Mouse (Mus musculus): Measurements from ENCODE around the gene Anp32b. TPM values are rescaled to one million over a fixed set of nuclear protein-coding genes. Genes with fewer than 3 reads are reported as not detected.

Gene Anp32b
- total and polyA plus RNA-seq, 3 experiments = 41.1 to 547 TPM; not detected in 1

DNA sequence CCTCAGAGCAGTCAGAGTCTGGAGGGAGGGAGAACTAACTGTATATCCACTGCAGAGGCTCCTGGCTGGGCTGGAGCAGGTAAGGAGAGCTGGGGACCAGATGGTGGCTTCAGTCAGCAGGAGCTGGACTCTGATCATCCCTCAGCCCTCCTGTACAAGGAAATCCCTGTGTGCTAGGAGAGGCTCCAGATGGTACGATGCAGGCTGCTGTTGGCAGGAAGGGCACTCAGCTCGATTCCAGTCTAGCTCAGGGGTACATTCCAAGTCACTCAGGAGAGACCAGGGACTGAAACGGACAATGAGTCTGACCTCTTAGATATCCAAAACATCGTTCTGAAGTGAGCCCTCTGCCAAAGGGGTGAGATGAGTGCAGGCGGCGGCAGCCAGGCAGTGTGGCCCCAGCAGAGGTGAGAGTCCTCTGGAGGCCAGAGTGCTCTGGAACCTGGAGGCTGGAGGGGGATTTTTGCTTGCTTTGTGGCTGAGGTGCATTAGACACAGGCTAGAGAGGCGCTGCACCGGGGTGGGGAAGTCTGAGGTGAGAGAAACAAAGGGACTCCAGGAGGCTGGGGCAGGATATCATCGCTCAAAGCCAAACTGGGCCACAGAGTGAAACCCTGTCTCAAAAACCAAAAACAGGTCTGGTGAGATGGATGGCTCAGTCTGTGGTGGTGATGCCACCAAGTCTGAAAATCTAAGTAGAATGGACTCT is 5.3 kb upstream of the Anp32b start:
- peaks cover 1% of the 10 kb centered on the region; the same call in 1 of the 2 replicates for H3K79me2 ChIP-seq (ENCODE audit: control insufficient read depth, insufficient read depth, low read length, poor library complexity)
- H3K27ac ChIP-seq (ENCODE audit: control insufficient read depth, low read depth, low read length) = no peak overlapping the region
- TF ChIP-seq RCOR1 (IDR thresholded peaks at IDR 0.05; ENCODE audit: low read depth, low read length) = no peak
- TF ChIP-seq TCF12 (IDR thresholded peaks at IDR 0.05; ENCODE audit: low read depth, low read length) = no peak
- no peak for TF ChIP-seq ZKSCAN1 (IDR thresholded peaks at IDR 0.05; ENCODE audit: low read depth, low read length)
- TF ChIP-seq CTCF (IDR thresholded peaks at IDR 0.05 in 2 of 3, conservative IDR thresholded peaks at IDR 0.05 in 1 of 3; ENCODE audit: control insufficient read depth in 1 of 3, insufficient read depth in 1 of 3, low read depth in 2 of 3, low read length in 3 of 3, poor library complexity in 1 of 3, severe bottlenecking in 1 of 3) = no peak
- TF ChIP-seq MAX (IDR thresholded peaks at IDR 0.05; ENCODE audit: low read length) = no peak
- no peak for TF ChIP-seq MYB (IDR thresholded peaks at IDR 0.05; ENCODE audit: low read depth, low read length)
- TF ChIP-seq SMC3 (IDR thresholded peaks at IDR 0.05; ENCODE audit: low read depth, low read length) = no peak
- no peak for TF ChIP-seq HCFC1 (IDR thresholded peaks at IDR 0.05; ENCODE audit: low read depth, low read length)
- no peak for TF ChIP-seq USF1 (IDR thresholded peaks at IDR 0.05; ENCODE audit: low read depth, low read length)
- no peak overlapping the region for H3K4me3 ChIP-seq (ENCODE audit: control insufficient read depth in 1 of 2, insufficient read depth in 1 of 2, low read depth in 2 of 2, low read length in 2 of 2)
- H3K9ac ChIP-seq (ENCODE audit: control insufficient read depth, low read depth, low read length, poor library complexity, severe bottlenecking) = no peak overlapping the region
- no peaks in the 10 kb centered on the region for H3K9me3 ChIP-seq (replicated peaks; ENCODE audit: insufficient read depth, low read length)
- H3K36me3 ChIP-seq (ENCODE audit: control insufficient read depth in 1 of 2, insufficient read depth in 2 of 2, low read length in 2 of 2) = peaks cover 0 to 13% of the 10 kb centered on the region in 2 experiments; a peak in 2 of 4 replicates
- no peaks in the 10 kb centered on the region; a peak in 1 of 4 replicates for H3K27me3 ChIP-seq (ENCODE audit: control insufficient read depth in 1 of 2, insufficient read depth in 2 of 2, low read length in 2 of 2)
- no peak for DNase-seq (ENCODE audit: low read depth, low spot score)
- H3K4me1 ChIP-seq (ENCODE audit: control insufficient read depth in 1 of 2, insufficient read depth in 2 of 2, low read length in 2 of 2) = peaks cover 7 to 21% of the 10 kb centered on the region in 2 experiments

DNA sequence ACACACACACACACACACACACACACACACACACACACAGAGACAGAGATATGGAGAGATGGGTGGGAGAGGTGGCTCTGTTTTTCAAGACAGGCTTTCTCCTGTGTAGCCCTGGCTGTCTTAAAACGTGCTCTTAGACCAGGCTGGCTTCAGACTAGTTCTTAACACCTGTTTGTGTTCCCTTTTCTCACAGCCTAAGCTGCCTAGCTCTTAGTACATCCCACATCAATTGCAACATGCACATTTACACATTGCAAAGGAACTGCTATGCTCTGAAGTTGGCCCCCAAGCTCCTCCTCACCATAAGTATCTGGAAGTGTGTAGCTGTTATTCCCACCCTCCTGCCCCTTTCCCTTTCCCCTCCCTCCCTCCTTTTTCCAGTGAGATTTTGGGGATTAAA is 3.2 kb upstream of the Anp32b start:
- TF ChIP-seq NRF1 (IDR thresholded peaks at IDR 0.05; ENCODE audit: insufficient read depth, low read depth, low read length, poor library complexity, severe bottlenecking) = no peak
- TF ChIP-seq USF2 (IDR thresholded peaks at IDR 0.05; ENCODE audit: borderline replicate concordance in 1 of 2, insufficient read depth in 1 of 2, low read depth in 1 of 2, low read length in 2 of 2) = no peak
- no peak for TF ChIP-seq TBP (IDR thresholded peaks at IDR 0.05; ENCODE audit: low read depth, low read length)
- no peak for TF ChIP-seq SIN3A (IDR thresholded peaks at IDR 0.05; ENCODE audit: low read length)
- TF ChIP-seq ETS1 (IDR thresholded peaks at IDR 0.05; ENCODE audit: low read depth, low read length) = no peak
- TF ChIP-seq ELF1 (IDR thresholded peaks at IDR 0.05; ENCODE audit: low read depth, low read length) = no peak
- no peak for TF ChIP-seq E2F4 (IDR thresholded peaks at IDR 0.05; ENCODE audit: borderline replicate concordance, low read depth, low read length)
- TF ChIP-seq POLR2AphosphoS2 (IDR thresholded peaks at IDR 0.05; ENCODE audit: low read length) = no peak
- no peak for TF ChIP-seq BHLHE40 (IDR thresholded peaks at IDR 0.05; ENCODE audit: borderline replicate concordance, low read depth, low read length)
- TF ChIP-seq TAL1 (IDR thresholded peaks at IDR 0.05; ENCODE audit: low read length) = no peak
- TF ChIP-seq MEF2A (IDR thresholded peaks at IDR 0.05; ENCODE audit: extremely low read depth, insufficient replicate concordance, low read depth, low read length, poor library complexity, severe bottlenecking) = no peak
- no peak for TF ChIP-seq CTCF (IDR thresholded peaks at IDR 0.05 in 2 of 3, conservative IDR thresholded peaks at IDR 0.05 in 1 of 3; ENCODE audit: control insufficient read depth in 1 of 3, insufficient read depth in 1 of 3, low read depth in 2 of 3, low read length in 3 of 3, poor library complexity in 1 of 3, severe bottlenecking in 1 of 3)
- no peak for TF ChIP-seq KAT2A (conservative IDR thresholded peaks at IDR 0.05; ENCODE audit: low read depth, low read length)
- no peak for TF ChIP-seq POLR2A (IDR thresholded peaks at IDR 0.05; ENCODE audit: control insufficient read depth in 1 of 2, insufficient read depth in 1 of 2, low read depth in 1 of 2, low read length in 2 of 2, poor library complexity in 1 of 2)
- no peak for TF ChIP-seq ZMIZ1 (IDR thresholded peaks at IDR 0.05; ENCODE audit: low read depth, low read length)
- no peak for TF ChIP-seq MAFK (IDR thresholded peaks at IDR 0.05; ENCODE audit: borderline replicate concordance, low read depth, low read length)
- no peak for TF ChIP-seq GATA1 (IDR thresholded peaks at IDR 0.05; ENCODE audit: low read depth, low read length)
- H3K4me3 ChIP-seq (ENCODE audit: control insufficient read depth in 1 of 2, insufficient read depth in 1 of 2, low read depth in 2 of 2, low read length in 2 of 2) = no peak overlapping the region
- peaks cover 20% of the 10 kb centered on the region for H3K79me2 ChIP-seq (ENCODE audit: control insufficient read depth, insufficient read depth, low read length, poor library complexity)
- peaks cover 7 to 18% of the 10 kb centered on the region in 2 experiments for H3K4me1 ChIP-seq (ENCODE audit: control insufficient read depth in 1 of 2, insufficient read depth in 2 of 2, low read length in 2 of 2)
- no peaks in the 10 kb centered on the region for H3K27me3 ChIP-seq (ENCODE audit: control insufficient read depth in 1 of 2, insufficient read depth in 2 of 2, low read length in 2 of 2)
- peaks cover 0 to 13% of the 10 kb centered on the region in 2 experiments; a peak in 2 of 4 replicates for H3K36me3 ChIP-seq (ENCODE audit: control insufficient read depth in 1 of 2, insufficient read depth in 2 of 2, low read length in 2 of 2)
- no peak overlapping the region for H3K9ac ChIP-seq (ENCODE audit: control insufficient read depth, low read depth, low read length, poor library complexity, severe bottlenecking)
- no peak for DNase-seq (ENCODE audit: low read depth, low spot score)
- H3K27ac ChIP-seq (ENCODE audit: control insufficient read depth, low read depth, low read length) = no peak overlapping the region
- H3K9me3 ChIP-seq (replicated peaks; ENCODE audit: insufficient read depth, low read length) = no peaks in the 10 kb centered on the region
